In genomic region chr4:109256791-109257190, GRCm38 (mm10) we compare ENCODE assay signal across 12 mouse cellular contexts. TPM values are rescaled to one million over a fixed set of nuclear protein-coding genes. Genes with fewer than 3 reads are reported as not detected.
"Had no signal": no experiment of that assay in that cellular context is flagged by ENCODE, and none has a peak within 500 bp of the region (broad histone marks: within the 10 kb centered on the region; RNA-seq: fewer than 3 reads in every experiment).

No protein-coding gene starts in this region.

- H3K4me1 ChIP-seq: hindbrain, embryonic 15.5 days; limb, embryonic 13.5 days; midbrain, embryonic 13.5 days had no signal

- H3K4me2 ChIP-seq: hindbrain, embryonic 15.5 days; limb, embryonic 13.5 days; lung, embryonic 15.5 days; midbrain, embryonic 13.5 days; stomach, embryonic 15.5 days had no signal

- H3K9ac ChIP-seq: hindbrain, embryonic 15.5 days; limb, embryonic 13.5 days; liver, embryonic 14.5 days; lung, embryonic 15.5 days; midbrain, embryonic 13.5 days; stomach, embryonic 15.5 days had no signal

- DNase-seq: kidney, adult 11 months; layer of hippocampus, adult 9-11 months; right cerebral cortex, postnatal 4 days; thymus, postnatal 14 days had no signal

- H3K27me3 ChIP-seq: hindbrain, embryonic 15.5 days; limb, embryonic 13.5 days; lung, embryonic 15.5 days; midbrain, embryonic 13.5 days; stomach, embryonic 15.5 days had no signal

- H3K36me3 ChIP-seq: hindbrain, embryonic 15.5 days; limb, embryonic 13.5 days; lung, embryonic 15.5 days; midbrain, embryonic 13.5 days; stomach, embryonic 15.5 days had no signal

- H3K27ac ChIP-seq: hindbrain, embryonic 15.5 days; kidney, postnatal 0 days; limb, embryonic 13.5 days; lung, embryonic 15.5 days; midbrain, embryonic 13.5 days; stomach, embryonic 15.5 days had no signal

- H3K9me3 ChIP-seq: hindbrain, embryonic 15.5 days; limb, embryonic 13.5 days; lung, embryonic 15.5 days; midbrain, embryonic 13.5 days; stomach, embryonic 15.5 days had no signal

- H3K4me3 ChIP-seq: hindbrain, embryonic 15.5 days; limb, embryonic 13.5 days; lung, embryonic 15.5 days; midbrain, embryonic 13.5 days; stomach, embryonic 15.5 days had no signal

- ATAC-seq: midbrain, embryonic 13.5 days had no signal

RNA-seq across cellular contexts. Expression of gene Calr4, which starts 22.5 kb away (rescaled TPM):
- polyA plus RNA-seq: limb, embryonic 13.5 days; lung, embryonic 15.5 days; spleen, adult 2 months had no signal
